Mouse (Mus musculus) CH12.LX (cell line): ENCODE results near the gene Exosc2.

Source experiments
- MAZ ChIP-seq: IDR thresholded peaks from 2 replicates; pipeline ENCODE4 v1.6.1; 2012; ENCODE audit warnings: low read depth, mild to moderate bottlenecking, inconsistent platforms, low read length, improper control_type of control experiment, moderate library complexity
- RAD21 ChIP-seq: IDR thresholded peaks from 2 replicates; pipeline ENCODE4 v1.6.1; 2011; ENCODE audit warnings: low read depth, mild to moderate bottlenecking, low read length, improper control_type of control experiment, moderate library complexity
- USF1 ChIP-seq: IDR thresholded peaks from 2 replicates; pipeline ENCODE4 v1.6.1; 2014; ENCODE audit warnings: low read depth, mild to moderate bottlenecking, inconsistent platforms, low read length, improper control_type of control experiment
- USF2 ChIP-seq: conservative IDR thresholded peaks from 2 replicates; pipeline ENCODE4 v1.6.1; 2011; ENCODE audit warnings: low read depth, low read length, improper control_type of control experiment

GRCm38 (mm10) chr2:31705914-31706313, 35.4 kb downstream of the Exosc2 start:
- no peak for TF ChIP-seq MAZ
- no peak for TF ChIP-seq RAD21
- TF ChIP-seq USF2: no peak
- no peak for TF ChIP-seq USF1
